Mouse (Mus musculus) heart, adult 9 months (tissue): ENCODE measurements at regions not wholly inside any gene's neighbourhood (a gene's known extent, or its start where the extent isn't known, plus 50 kb on each side); places are given as distances from the start of the nearest gene placed in this dataset.

ENCODE experiments used
- DNase-seq, 2 experiments: peaks; one replicate each; pipeline ENCODE4 v3.0.0; 2022; ENCODE audit warnings: low spot score in 2 of 2

DNA sequence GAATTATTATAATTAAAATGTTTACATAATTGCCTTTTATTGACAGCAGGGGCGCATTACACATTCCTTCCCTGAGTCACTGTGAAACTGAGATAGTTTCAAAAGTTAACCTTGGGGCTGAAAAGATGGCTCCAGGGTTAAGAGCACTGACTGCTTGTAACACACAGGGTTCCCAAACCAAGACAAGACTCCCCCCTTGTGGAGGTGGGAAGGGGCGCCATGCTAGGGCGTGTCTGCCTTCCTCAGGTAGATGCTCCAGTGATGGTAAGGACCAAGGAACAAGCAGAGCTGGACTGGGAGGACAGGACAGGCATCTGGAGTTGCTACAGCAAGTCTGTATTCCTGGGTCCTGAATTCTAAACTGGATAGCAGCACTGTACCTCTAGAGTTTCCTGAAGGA lies 351.9 kb downstream of the Tbc1d22a start:
- DNase-seq, result no peak

DNA sequence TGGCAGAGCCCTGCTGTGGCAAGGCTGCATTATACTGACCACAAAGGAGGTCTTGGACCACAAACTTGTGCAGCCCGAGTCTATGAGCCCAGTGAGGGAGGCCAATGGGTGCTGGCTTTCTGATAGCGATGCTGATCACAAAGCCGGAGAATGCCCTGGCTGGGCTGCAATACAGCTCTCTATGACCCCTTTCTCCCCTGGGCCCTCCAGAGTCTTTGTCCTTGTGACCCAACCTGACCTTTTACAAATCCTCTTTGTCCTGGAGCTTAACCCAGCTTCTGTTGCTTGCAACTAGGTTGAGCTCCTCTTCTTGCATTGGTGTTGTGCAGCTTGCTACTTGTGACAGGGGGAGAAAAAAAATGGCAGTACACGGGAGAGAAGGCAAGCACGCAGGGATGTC lies 360.1 kb downstream of the Tbc1d22a start:
- no peak for DNase-seq

DNA sequence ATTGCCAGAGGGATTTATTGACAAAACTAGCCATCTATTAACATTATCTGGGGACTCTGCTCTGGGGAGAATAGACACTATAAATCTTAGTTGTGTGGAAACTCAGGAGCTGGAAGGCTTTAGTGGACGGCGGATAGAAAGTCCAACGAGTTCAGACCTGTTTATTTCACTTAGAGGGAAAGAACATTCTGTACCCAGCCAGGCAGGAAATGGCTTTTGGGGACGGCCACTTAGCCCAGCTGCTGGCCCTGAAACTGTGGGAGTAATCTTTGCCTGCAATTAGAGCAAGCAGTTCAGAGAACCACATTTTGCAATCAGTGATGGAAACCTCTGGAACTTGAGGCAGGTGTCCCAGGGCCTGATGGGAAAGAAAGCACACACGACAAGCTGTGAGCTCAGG lies 362.4 kb downstream of the Tbc1d22a start:
- peak; percentile 35 to 74 for DNase-seq

GRCm38 (mm10) chr15:86578689-86579088 lies 364.4 kb downstream of the Tbc1d22a start:
- no peak for DNase-seq

DNA sequence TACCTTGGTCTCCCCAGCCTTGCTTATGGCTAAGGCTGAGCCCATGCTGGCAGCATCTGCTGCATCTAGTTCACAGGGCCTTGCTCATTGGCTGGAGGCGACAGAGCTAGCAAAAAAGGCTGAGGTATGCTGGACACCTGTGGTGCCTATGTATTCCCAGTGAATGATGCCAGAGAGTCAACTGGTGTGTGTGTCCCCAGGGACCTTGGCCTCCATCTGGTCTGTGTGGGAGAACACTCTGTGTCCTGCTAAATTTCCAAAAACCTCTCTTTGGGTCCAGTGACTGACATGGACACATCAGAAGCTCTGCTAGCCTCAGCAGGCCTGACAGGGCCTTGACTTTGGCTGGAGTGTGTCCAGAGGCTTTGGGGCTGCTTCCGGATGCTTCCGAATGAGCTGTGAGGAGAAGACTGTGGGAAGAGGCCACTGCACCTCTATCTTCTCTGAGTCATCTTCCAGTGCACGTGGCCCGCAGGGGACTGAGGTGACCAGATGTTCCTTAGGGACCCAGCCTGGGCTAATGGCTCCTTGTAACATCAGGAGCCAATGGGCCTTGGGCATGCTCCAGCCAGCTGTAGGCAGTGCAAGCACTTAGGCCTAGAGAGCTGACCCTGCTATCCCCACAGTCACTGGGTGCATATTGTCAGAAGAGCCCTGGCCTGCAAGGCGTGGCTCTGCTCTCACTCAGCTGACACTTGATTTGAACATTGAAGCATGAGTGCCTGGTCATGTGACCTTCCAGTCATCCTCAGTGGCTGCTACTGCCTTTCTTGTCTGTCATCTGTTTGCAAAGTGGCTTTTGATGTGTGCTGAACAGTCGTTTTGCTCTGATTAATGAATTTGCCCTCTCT lies 368.2 kb downstream of the Tbc1d22a start:
- peak; percentile 21 to 47 for DNase-seq

GRCm38 (mm10) chr15:86585716-86586115 lies 371.5 kb downstream of the Tbc1d22a start:
- DNase-seq, result no peak

DNA sequence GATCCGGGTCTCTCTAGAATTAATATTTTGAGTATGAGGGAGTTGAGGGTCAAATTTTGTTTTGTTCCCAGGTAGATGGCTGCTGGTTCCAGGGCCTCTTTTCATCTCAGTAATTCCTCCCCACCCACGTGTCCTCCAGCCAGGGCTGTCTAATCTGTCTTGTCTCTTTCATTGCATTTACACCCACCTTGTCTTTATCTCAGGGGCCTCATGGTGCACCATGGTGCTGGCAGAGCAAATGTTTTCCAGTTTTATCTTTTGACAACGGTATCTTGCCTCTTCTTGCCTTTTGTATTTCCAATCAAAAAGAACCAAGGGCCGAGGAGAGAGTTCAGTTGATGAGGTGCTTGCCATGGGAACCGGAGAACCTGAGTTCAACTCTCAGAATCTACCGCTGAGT lies 372.9 kb downstream of the Tbc1d22a start:
- DNase-seq, result no peak

DNA sequence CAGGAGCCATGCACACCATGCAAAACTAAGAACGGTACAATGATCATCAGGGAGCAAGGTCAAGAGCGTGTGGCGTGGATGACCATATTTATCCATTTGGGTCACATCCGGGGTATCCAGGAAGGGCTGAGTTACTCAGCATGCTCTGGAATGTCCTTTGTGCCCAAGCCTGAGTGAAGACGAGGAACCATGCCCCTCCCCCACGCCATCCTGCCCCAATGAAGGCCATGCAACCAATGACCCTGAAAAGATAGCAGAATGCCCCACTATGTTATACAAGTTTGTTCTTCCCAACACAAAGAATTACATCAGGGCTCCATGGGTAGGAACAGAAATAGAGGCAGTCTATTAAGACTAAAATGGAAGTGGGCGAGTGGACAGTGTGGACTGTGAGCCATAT lies 375.8 kb downstream of the Tbc1d22a start:
- DNase-seq, result no peak

DNA sequence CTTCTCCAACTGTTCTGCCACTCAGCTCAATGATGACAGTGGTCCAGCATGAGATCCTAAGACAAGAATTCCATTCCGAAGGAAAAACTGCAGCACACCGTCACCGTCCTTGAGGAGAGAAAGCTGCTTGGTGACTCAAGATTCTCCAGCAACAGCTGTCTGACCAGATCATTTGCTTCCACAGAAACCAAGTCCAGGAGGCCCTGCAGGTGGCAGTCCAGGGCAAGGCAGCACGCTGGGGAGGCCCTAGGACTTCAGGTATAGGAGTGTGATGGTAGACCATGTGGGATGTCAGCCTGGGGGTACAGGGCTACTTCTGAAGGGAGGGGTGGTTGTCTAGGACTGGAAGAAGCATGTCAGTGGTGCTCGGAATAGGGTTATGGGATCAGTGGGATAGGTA lies 376.6 kb downstream of the Tbc1d22a start:
- no peak for DNase-seq

DNA sequence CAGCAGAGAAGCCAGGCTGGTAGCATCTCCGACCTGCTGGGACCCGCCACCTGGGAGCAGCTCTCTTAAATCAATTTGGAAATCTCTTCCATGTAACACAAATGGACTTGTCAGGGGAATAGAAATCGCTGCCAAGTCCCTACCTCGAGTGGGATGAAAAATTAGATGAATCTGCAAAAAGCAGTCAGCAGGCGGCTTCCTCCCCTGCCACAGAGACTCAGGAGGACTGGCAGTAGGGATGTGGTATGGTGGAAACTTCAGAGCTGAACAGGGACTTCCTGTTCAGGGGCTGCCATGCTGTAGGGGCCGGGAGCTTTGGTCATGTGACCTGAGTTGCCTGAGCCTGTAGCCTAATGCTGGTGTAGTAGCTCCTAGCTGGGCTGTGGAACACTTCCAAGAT lies 379.1 kb downstream of the Tbc1d22a start:
- DNase-seq, result no peak

- DNase-seq, result no peak
Observed at GRCm38 (mm10) chr15:86606411-86606810, 392.2 kb downstream of the Tbc1d22a start.

DNA sequence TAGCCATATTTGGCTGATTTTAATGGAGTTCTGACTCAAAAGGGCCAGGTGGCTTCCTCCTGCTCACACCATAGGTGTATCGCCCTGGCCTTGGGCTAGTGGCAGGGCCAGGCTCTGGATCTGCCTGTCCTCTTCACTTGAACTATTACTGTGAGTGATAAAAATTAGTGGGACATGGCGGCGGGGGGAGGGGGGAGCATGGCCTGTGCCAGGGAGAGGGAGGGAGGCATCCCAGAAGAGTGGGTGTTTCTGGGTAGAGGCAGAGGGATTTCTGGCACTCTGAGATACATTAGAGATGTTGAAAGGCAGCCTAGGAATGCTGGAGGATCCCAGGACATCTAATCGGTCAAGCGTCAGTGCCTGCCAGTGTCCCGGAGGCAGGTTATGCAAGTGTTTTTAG lies 395.4 kb downstream of the Tbc1d22a start:
- DNase-seq, result no peak

GRCm38 (mm10) chr15:86631376-86631775 lies 417.1 kb downstream of the Tbc1d22a start:
- DNase-seq, result no peak

DNA sequence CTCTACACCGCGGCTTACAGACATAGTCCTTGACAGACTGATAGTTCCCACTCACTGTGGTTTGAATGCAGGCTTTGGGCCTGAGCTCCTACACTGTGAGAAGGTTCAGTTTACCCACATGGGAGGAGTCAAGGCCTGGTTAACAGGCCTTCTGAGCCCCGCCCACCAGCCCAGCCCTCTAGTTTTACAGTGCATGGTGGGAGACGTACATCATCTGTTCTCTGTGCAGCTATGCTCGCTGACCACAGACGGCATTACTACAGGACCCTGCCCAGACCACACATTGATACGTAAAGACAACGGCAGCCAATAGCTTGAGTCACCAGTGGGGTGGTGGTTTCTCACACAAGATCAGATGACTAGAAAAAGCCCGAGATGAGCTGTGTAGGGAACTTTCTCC lies 431.0 kb downstream of the Tbc1d22a start:
- DNase-seq, result no peak

- DNase-seq, result no peak
Observed at GRCm38 (mm10) chr15:86648131-86648530, 433.9 kb downstream of the Tbc1d22a start.

DNA sequence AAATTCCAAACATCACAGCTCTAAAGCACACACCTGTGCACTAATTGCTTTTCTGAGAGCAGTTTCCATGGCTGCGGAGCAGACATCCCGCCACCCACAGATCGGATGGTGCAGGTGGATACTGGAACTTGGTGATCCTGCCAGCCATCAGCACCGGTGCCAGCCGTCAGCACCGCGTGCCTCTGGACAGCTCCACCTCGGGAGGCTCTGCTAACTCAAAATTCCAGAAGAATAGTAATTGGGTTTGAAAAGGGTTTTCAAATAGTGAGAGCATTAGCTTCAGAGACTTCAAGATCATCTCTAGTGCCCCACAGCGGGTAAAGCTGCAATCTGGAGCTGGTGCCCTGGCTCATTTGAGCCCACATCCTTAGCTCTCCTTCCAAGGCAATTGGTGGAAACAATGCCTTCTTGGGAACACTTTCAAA lies 458.8 kb downstream of the Tbc1d22a start:
- DNase-seq, result no peak

GRCm38 (mm10) chr15:86677016-86677415 lies 462.8 kb downstream of the Tbc1d22a start:
- no peak for DNase-seq

DNA sequence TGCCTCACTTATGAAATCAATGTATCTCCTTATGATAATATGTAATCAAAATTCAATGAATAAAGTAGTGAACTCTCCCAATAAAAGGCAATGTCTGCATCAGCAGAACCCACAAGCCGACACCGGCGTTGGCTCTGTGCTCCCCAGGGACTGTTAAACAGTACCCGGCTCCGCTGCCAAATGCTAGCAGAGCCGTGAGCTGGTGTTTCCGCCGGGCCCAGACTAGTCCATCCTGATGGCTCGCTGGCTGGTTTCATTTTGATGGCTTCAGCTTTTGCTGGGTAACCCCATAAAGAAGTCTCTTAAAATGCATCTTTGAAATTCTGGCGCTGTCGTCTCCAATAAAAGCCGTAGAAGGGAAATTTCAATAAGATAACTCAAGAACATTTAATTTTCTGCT lies 468.8 kb downstream of the Tbc1d22a start:
- DNase-seq, result no peak

DNA sequence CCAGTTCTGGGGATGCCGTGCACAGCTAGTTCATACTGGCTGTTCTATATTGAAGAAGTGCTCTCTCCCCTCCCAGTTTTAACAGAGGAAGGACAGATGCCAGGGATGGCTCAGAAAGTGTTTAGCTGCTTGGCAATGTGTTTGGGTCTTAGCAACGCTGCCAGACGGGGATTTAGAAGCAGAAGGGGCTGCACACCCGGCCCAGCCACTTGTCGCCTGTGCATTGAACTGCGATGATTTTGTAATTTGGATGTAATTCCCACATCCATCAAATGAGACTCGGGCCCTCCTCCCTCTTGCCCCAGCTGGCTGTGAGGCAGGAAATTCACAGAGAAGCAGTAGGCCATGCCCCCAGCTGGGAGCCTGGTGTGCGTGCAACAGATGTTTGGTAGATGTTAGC lies 475.4 kb downstream of the Tbc1d22a start:
- no peak for DNase-seq

- DNase-seq, result no peak
Observed at GRCm38 (mm10) chr15:86696806-86697205, 482.5 kb downstream of the Tbc1d22a start.

- peak; percentile 57 to 61 for DNase-seq
Observed at GRCm38 (mm10) chr15:86710429-86710828, 496.2 kb downstream of the Tbc1d22a start.

GRCm38 (mm10) chr15:86718376-86718775 lies 504.1 kb downstream of the Tbc1d22a start:
- no peak for DNase-seq

- DNase-seq, result no peak
Observed at GRCm38 (mm10) chr15:86719088-86719487, 504.8 kb downstream of the Tbc1d22a start.

DNA sequence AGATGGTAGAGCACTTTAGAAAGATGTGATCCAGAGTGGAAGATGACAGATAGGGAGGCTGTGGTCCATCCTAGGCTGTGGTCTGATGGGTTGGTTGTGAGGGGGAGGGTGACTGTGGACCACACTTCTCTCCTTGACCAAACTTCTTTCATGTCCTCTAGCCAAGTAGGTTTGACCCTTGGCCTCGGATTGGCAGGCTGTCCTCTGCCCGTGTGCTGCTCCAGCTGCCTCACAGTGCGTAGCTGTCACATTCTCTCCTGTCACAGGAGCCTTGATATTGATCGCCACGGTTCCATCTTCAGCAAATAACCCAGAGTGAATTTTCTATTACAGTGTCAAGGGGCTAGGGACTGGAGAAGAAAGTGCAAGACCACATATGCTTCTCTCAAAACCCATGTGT lies 506.9 kb downstream of the Tbc1d22a start:
- no peak for DNase-seq
